ENCODE assay signal across 8 mouse cellular contexts in the genomic region with DNA sequence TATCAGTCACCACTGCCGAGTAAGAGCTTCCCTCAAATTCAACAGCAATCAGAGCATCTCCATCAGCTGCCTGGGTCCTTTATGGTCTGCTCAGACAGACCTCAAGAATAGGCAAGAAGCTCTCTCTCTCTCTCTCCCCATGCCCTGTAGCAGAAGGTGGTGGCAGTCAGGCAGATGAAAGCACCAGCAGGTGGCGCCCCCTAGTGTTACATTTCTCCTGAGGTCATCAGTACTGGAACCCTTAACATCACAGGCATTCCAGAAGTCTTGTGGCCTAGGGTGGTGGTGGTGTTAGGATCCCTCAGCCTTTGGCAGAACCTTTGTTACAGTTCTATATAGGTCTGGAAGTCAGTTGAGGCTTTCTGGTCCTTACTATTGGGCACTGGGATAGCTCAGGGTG. TPM values are rescaled to one million over a fixed set of nuclear protein-coding genes. Genes with fewer than 3 reads are reported as not detected.
DNase-seq lines count a peak whose midpoint lies in the region; ATAC-seq and TF ChIP-seq lines count a peak whose summit lies in the region.

No protein-coding gene starts in this region.

- H3K4me3 ChIP-seq in midbrain, embryonic 14.5 days (replicated peaks; ENCODE audit: low read depth, low read length) = no peak overlapping the region
- no peak overlapping the region for H3K4me3 ChIP-seq in midbrain, embryonic 15.5 days
- H3K4me3 ChIP-seq in bone marrow, adult 2 months (replicated peaks; ENCODE audit: control insufficient read depth, low read depth, low read length) = no peak overlapping the region
- H3K4me3 ChIP-seq in neural tube, embryonic 11.5 days (ENCODE audit: low read depth, low read length) = no peak overlapping the region
- H3K4me3 ChIP-seq in heart, embryonic 11.5 days (ENCODE audit: low read depth, low read length) = no peak overlapping the region

- H3K4me2 ChIP-seq in midbrain, embryonic 14.5 days (ENCODE audit: low read length) = no peak overlapping the region
- no peak overlapping the region for H3K4me2 ChIP-seq in midbrain, embryonic 15.5 days
- no peak overlapping the region for H3K4me2 ChIP-seq in neural tube, embryonic 11.5 days (ENCODE audit: low read depth)
- no peak overlapping the region for H3K4me2 ChIP-seq in heart, embryonic 11.5 days

- no peak overlapping the region for H3K9ac ChIP-seq in midbrain, embryonic 14.5 days (replicated peaks; ENCODE audit: low read length)
- no peak overlapping the region for H3K9ac ChIP-seq in midbrain, embryonic 15.5 days
- H3K9ac ChIP-seq in neural tube, embryonic 11.5 days (ENCODE audit: low read length) = no peak overlapping the region
- no peak overlapping the region for H3K9ac ChIP-seq in heart, embryonic 11.5 days (ENCODE audit: low read depth, low read length)

- no peaks in the 10 kb centered on the region for H3K36me3 ChIP-seq in midbrain, embryonic 14.5 days (ENCODE audit: control insufficient read depth, insufficient read depth, low read length)
- H3K36me3 ChIP-seq in midbrain, embryonic 15.5 days (replicated peaks) = no peaks in the 10 kb centered on the region
- H3K36me3 ChIP-seq in neural tube, embryonic 11.5 days (ENCODE audit: control insufficient read depth, insufficient read depth, low read length) = no peaks in the 10 kb centered on the region
- H3K36me3 ChIP-seq in heart, embryonic 11.5 days (ENCODE audit: control insufficient read depth, insufficient read depth, low read length) = no peaks in the 10 kb centered on the region

- no peak for ATAC-seq in frontal cortex, adult (ENCODE audit: low TSS enrichment)
- ATAC-seq in midbrain, embryonic 14.5 days (ENCODE audit: low FRiP score, low TSS enrichment) = no peak
- ATAC-seq in midbrain, embryonic 15.5 days (replicated peaks) = no peak
- no peak for ATAC-seq in neural tube, embryonic 11.5 days (ENCODE audit: insufficient read depth, low FRiP score, low TSS enrichment)
- no peak for ATAC-seq in heart, embryonic 11.5 days (replicated peaks; ENCODE audit: insufficient number of reproducible peaks, low FRiP score, low TSS enrichment)

- WGBS in midbrain, embryonic 14.5 days = 42% methylated on average over 2 of the region's 2 CpGs
- 40% methylated on average over 2 of the region's 2 CpGs for WGBS in midbrain, embryonic 15.5 days
- 39% methylated on average over 2 of the region's 2 CpGs for WGBS in bone marrow, adult 2 months
- 36% methylated on average over 2 of the region's 2 CpGs for WGBS in neural tube, embryonic 11.5 days
- 44% methylated on average over 2 of the region's 2 CpGs for WGBS in heart, embryonic 11.5 days (ENCODE audit: insufficient replicate concordance)

- TF ChIP-seq POLR2A in bone marrow, adult 2 months (IDR thresholded peaks at IDR 0.05; ENCODE audit: borderline replicate concordance, control insufficient read depth, low read depth, low read length) = no peak

- peak; percentile 65 for TF ChIP-seq CTCF in bone marrow, adult 2 months (IDR thresholded peaks at IDR 0.05; ENCODE audit: control insufficient read depth, insufficient read depth, low read length)

- no peaks in the 10 kb centered on the region for H3K4me1 ChIP-seq in midbrain, embryonic 14.5 days (ENCODE audit: control insufficient read depth, insufficient read depth, low read length)
- peaks cover 5% of the 10 kb centered on the region; the same call in 1 of the 2 replicates for H3K4me1 ChIP-seq in midbrain, embryonic 15.5 days
- H3K4me1 ChIP-seq in bone marrow, adult 2 months (ENCODE audit: control insufficient read depth, insufficient read depth, low read length) = no peaks in the 10 kb centered on the region; the same call in 1 of the 2 replicates
- H3K4me1 ChIP-seq in neural tube, embryonic 11.5 days (ENCODE audit: control insufficient read depth, insufficient read depth, low read length) = 0 out of 2 replicates have a peak, but pooled peaks cover 4% of the 10 kb centered on the region
- peaks cover 7% of the 10 kb centered on the region for H3K4me1 ChIP-seq in heart, embryonic 11.5 days (ENCODE audit: control insufficient read depth, insufficient read depth, low read length)

- H3K9me3 ChIP-seq in midbrain, embryonic 14.5 days (ENCODE audit: control insufficient read depth, low read length) = no peaks in the 10 kb centered on the region
- no peaks in the 10 kb centered on the region for H3K9me3 ChIP-seq in midbrain, embryonic 15.5 days
- no peaks in the 10 kb centered on the region for H3K9me3 ChIP-seq in neural tube, embryonic 11.5 days (ENCODE audit: control insufficient read depth, low read length)
- no peaks in the 10 kb centered on the region for H3K9me3 ChIP-seq in heart, embryonic 11.5 days (replicated peaks; ENCODE audit: control insufficient read depth, low read length)

- no peaks in the 10 kb centered on the region for H3K27me3 ChIP-seq in midbrain, embryonic 14.5 days (ENCODE audit: control insufficient read depth, insufficient read depth, low read length)
- no peaks in the 10 kb centered on the region for H3K27me3 ChIP-seq in midbrain, embryonic 15.5 days (replicated peaks)
- no peaks in the 10 kb centered on the region for H3K27me3 ChIP-seq in neural tube, embryonic 11.5 days (ENCODE audit: control insufficient read depth, insufficient read depth, low read length)
- H3K27me3 ChIP-seq in heart, embryonic 11.5 days (ENCODE audit: control insufficient read depth, insufficient read depth, low read length) = no peaks in the 10 kb centered on the region

- DNase-seq in frontal cortex, postnatal 25 days (ENCODE audit: low spot score in 2 of 2) = peak; percentile 42 to 54
- peak; percentile 45 for DNase-seq in midbrain, embryonic 14.5 days
- DNase-seq in kidney, postnatal 36 days = peak; percentile 51 to 84
- peak; percentile 50 for DNase-seq in neural tube, embryonic 11.5 days (ENCODE audit: low spot score)

- no peak overlapping the region for H3K27ac ChIP-seq in midbrain, embryonic 14.5 days (replicated peaks; ENCODE audit: low read depth, low read length)
- no peak overlapping the region for H3K27ac ChIP-seq in midbrain, embryonic 15.5 days
- no peak overlapping the region for H3K27ac ChIP-seq in bone marrow, adult 2 months (ENCODE audit: control insufficient read depth, insufficient read depth, low read depth, low read length, poor library complexity)
- H3K27ac ChIP-seq in neural tube, embryonic 11.5 days (ENCODE audit: low read depth, low read length) = no peak overlapping the region
- no peak overlapping the region for H3K27ac ChIP-seq in heart, embryonic 11.5 days (ENCODE audit: low read depth, low read length)

RNA-seq across cellular contexts. Expression of a gene that starts 4.8 kb away (rescaled TPM):
- 16.3 and 17.6 TPM in 2 replicates for polyA plus RNA-seq in midbrain, embryonic 14.5 days (2014; fragmentation: Nextera tagmentation; extraction: Ambion mirVana)
- polyA plus RNA-seq in midbrain, embryonic 15.5 days (2015; fragmentation: Nextera tagmentation; extraction: Ambion mirVana) = 16.7 and 16.8 TPM in 2 replicates
- 1.00 and 1.1 TPM in 2 replicates for polyA plus RNA-seq in bone marrow, adult 2 months (2011; ENCODE audit: insufficient read depth, insufficient read length, low replicate concordance, missing spikeins)
- polyA plus RNA-seq in neural tube, embryonic 11.5 days (2014; fragmentation: Nextera tagmentation; extraction: Ambion mirVana) = 11.2 and 13.2 TPM in 2 replicates
- 8.7 and 10.4 TPM in 2 replicates for polyA plus RNA-seq in heart, embryonic 11.5 days (2014; fragmentation: Nextera tagmentation; extraction: Ambion mirVana)

RNA-seq across cellular contexts. Expression of a gene that starts 43.6 kb away (rescaled TPM):
- 164 and 204 TPM in 2 replicates for polyA plus RNA-seq in midbrain, embryonic 14.5 days (2014; fragmentation: Nextera tagmentation; extraction: Ambion mirVana)
- polyA plus RNA-seq in midbrain, embryonic 15.5 days (2015; fragmentation: Nextera tagmentation; extraction: Ambion mirVana) = 173 and 185 TPM in 2 replicates
- 7.3 and 7.8 TPM in 2 replicates for polyA plus RNA-seq in bone marrow, adult 2 months (2011; ENCODE audit: insufficient read depth, insufficient read length, low replicate concordance, missing spikeins)
- polyA plus RNA-seq in neural tube, embryonic 11.5 days (2014; fragmentation: Nextera tagmentation; extraction: Ambion mirVana) = 73.8 and 84.4 TPM in 2 replicates
- polyA plus RNA-seq in heart, embryonic 11.5 days (2014; fragmentation: Nextera tagmentation; extraction: Ambion mirVana) = 45.5 and 45.9 TPM in 2 replicates
